Mouse (Mus musculus) G1E (cell line): ENCODE results near the gene Gnaq. TPM values are rescaled to one million over a fixed set of nuclear protein-coding genes. Genes with fewer than 3 reads are reported as not detected.

ENCODE experiments used
- ATAC-seq: 2 replicates; pipeline ENCODE4 v1.8.0; 2016; ENCODE audit warnings: mild to moderate bottlenecking; ENCODE audit not compliant: insufficient number of reproducible peaks, poor library complexity, low FRiP score, severe bottlenecking; ENCODE audit errors: extremely low read depth
- DNase-seq: peaks from one replicate; pipeline ENCODE4 v3.0.0; 2012; ENCODE audit warnings: low spot score
- H3K27me3 ChIP-seq: 2 replicates; pipeline ENCODE4 v1.6.1; 2012; ENCODE audit warnings: mild to moderate bottlenecking, low read length, inconsistent platforms; ENCODE audit not compliant: insufficient read depth
- H3K36me3 ChIP-seq: replicated peaks from 2 replicates; pipeline ENCODE3; 2012; ENCODE audit warnings: mild to moderate bottlenecking, inconsistent platforms
- H3K4me1 ChIP-seq: 2 replicates; pipeline ENCODE4 v1.6.1; 2012; ENCODE audit warnings: low read depth, low read length, inconsistent platforms, mixed read lengths; ENCODE audit not compliant: insufficient read depth
- H3K4me3 ChIP-seq: 2 replicates; pipeline ENCODE4 v1.5.1; 2012; ENCODE audit warnings: low read depth, mild to moderate bottlenecking, inconsistent platforms, low read length, moderate library complexity, mixed read lengths
- H3K9me3 ChIP-seq: replicated peaks from 2 replicates; pipeline ENCODE4 v1.6.1; 2012; ENCODE audit warnings: inconsistent platforms
- CTCF ChIP-seq: IDR thresholded peaks from 2 replicates; pipeline ENCODE4 v1.5.1; 2012; ENCODE audit warnings: low read depth, low read length, inconsistent platforms, mixed read lengths
- GATA1 ChIP-seq: IDR thresholded peaks from 2 replicates; pipeline ENCODE4 v1.6.1; 2012; ENCODE audit warnings: borderline replicate concordance, low read length, inconsistent platforms, mixed read lengths
- GATA2 ChIP-seq: IDR thresholded peaks from 2 replicates; pipeline ENCODE4 v1.6.1; 2012; ENCODE audit warnings: low read depth, low read length, inconsistent platforms, borderline replicate concordance
- POLR2AphosphoS5 ChIP-seq: IDR thresholded peaks from 2 replicates; pipeline ENCODE4 v1.6.1; 2012; ENCODE audit warnings: low read depth, low read length, inconsistent platforms; ENCODE audit not compliant: insufficient replicate concordance
- TAL1 ChIP-seq: conservative IDR thresholded peaks from 2 replicates; pipeline ENCODE4 v1.6.1; 2012; ENCODE audit warnings: low read depth, low read length, inconsistent platforms, mixed read lengths
- polyA plus RNA-seq: library from polyadenylated mRNA; stranded (reverse); fragments of >175 nt; gene quantifications from 2 replicates; pipeline ENCODE4 v1.2.3, GENCODE M21; 2012
- total RNA-seq, 2 experiments: library from RNA; stranded (forward) in 1 of 2; stranded (reverse) in 1 of 2; fragments of 200-1000 nt in 1 of 2; fragments of >200 nt in 1 of 2; fragmentation: Nextera tagmentation in 1 of 2; gene quantifications; 2 replicates each; pipeline ENCODE4 v1.2.3; 2014 to 2017

Gnaq gene
- total and polyA plus RNA-seq, 3 experiments, result 0.93 TPM; not detected in 2

DNA sequence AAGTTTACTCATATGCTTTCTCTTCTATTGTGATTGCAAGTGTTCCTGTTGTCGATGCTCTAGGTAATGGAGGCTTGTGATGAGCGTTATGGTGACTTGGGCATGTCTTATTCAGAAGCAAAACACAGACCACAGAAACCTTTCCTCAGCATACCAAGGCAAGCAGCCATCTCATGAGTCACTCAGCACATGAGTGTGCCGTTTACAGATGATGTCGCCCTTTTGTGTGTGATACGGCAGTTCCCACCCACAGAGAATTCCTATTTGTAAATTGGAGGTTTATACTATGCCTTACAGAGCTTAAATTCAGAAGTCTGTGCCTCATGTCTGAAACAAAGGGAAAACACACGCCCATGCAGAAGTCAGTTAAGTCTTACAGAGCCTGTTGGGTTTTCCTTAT, 253.9 kb downstream of the Gnaq start:
- no peaks in the 10 kb centered on the region; the same call in 1 of the 2 replicates for H3K27me3 ChIP-seq
- H3K9me3 ChIP-seq, result no peaks in the 10 kb centered on the region
- no peak for TF ChIP-seq GATA1
- TF ChIP-seq CTCF, result no peak
- TF ChIP-seq TAL1, result no peak
- TF ChIP-seq GATA2, result no peak
- TF ChIP-seq POLR2AphosphoS5, result no peak
- ATAC-seq (no peak), DNase-seq (no peak)
- H3K4me1 ChIP-seq, result peaks cover 5% of the 10 kb centered on the region
- no peaks in the 10 kb centered on the region for H3K36me3 ChIP-seq
- no peak overlapping the region for H3K4me3 ChIP-seq

DNA sequence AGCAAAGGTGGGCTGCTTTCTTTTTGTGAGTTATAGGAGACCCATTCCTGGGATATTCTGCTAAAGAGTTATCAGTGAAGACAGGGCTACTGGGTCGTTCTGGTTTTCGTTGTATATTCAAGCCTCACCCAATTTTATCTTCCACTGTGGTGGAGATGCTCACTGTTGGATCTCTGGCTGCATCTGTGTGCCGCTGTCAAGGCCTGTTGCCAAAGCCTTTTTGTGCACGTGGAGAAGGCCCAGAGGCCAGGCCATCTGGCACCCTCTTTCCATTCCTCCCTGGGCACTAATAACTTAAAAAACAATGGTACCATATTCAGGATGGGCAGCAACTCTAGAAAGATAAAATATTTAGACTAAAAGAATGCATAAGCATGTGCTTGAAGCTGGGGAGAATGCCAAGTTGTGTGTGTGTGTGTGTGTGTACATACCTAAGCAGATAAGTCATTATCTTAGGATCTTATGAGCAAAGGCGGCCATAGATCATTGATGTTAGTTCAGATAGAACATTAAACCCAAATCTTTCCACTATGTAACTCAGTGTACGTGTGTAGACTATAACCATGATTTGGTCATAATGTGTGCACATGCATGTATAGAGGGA, 257.7 kb downstream of the Gnaq start:
- no peak for DNase-seq
- Histone ChIP-seq H3K4me1 (no peaks in the 10 kb centered on the region), H3K9me3 (no peaks in the 10 kb centered on the region), H3K27me3 (peaks cover 2% of the 10 kb centered on the region), H3K36me3 (no peaks in the 10 kb centered on the region), H3K4me3 (no peak overlapping the region)
- TF ChIP-seq TAL1 (no peak), POLR2AphosphoS5 (no peak)
- ATAC-seq, result no peak

DNA sequence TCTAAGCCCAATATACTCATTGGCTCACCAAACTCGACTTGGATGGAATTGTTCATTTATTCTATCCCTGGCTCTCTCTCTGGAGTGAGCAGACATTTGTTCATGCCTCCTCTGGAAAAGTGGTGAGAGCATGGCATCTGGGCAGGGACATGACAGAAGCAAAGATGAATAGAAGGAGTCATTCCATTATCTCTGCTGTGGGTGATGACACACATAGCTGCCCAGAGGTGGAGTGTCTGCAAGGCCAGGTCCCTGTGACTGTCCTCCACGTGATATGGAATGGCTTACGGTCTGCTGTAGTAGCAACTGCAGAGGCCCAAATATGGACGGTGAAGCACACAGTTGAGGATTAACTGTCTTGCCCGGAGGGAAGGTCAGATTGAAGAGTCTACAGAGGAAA, 261.8 kb downstream of the Gnaq start:
- H3K4me3 ChIP-seq, result no peak overlapping the region
- no peaks in the 10 kb centered on the region for H3K36me3 ChIP-seq
- H3K9me3 ChIP-seq, result no peaks in the 10 kb centered on the region
- H3K27me3 ChIP-seq, result peaks cover 2% of the 10 kb centered on the region; the same call in 1 of the 2 replicates
- DNase-seq, result no peak
- no peak for ATAC-seq
- TF ChIP-seq GATA2 (no peak), GATA1 (no peak), CTCF (no peak), POLR2AphosphoS5 (no peak), TAL1 (no peak)
- H3K4me1 ChIP-seq, result no peaks in the 10 kb centered on the region

DNA sequence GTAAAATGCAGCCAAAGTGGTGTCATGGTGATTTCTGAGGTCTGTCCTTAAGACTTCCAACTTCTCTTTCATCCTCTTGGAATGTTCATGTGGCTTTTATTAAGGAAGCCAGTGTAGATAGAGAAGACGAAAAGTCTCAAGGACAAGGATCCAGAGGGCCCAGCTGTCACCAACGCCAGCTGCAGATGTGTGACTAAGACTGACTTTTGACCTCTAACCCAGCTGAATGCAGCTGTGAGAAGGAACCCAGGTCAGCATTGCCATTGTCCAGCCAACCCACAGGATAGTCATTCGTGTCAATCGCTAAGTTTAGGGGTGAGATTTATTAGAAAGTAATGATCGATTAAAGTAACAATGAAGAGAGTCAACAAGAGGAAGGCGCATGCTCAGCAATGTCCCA, 270.5 kb downstream of the Gnaq start:
- no peaks in the 10 kb centered on the region for H3K36me3 ChIP-seq
- ATAC-seq (no peak), DNase-seq (no peak)
- no peaks in the 10 kb centered on the region for H3K9me3 ChIP-seq
- H3K4me3 ChIP-seq, result no peak overlapping the region
- TF ChIP-seq GATA2 (no peak), GATA1 (no peak), POLR2AphosphoS5 (no peak), TAL1 (no peak), CTCF (no peak)
- H3K4me1 ChIP-seq, result no peaks in the 10 kb centered on the region
- H3K27me3 ChIP-seq, result no peaks in the 10 kb centered on the region

DNA sequence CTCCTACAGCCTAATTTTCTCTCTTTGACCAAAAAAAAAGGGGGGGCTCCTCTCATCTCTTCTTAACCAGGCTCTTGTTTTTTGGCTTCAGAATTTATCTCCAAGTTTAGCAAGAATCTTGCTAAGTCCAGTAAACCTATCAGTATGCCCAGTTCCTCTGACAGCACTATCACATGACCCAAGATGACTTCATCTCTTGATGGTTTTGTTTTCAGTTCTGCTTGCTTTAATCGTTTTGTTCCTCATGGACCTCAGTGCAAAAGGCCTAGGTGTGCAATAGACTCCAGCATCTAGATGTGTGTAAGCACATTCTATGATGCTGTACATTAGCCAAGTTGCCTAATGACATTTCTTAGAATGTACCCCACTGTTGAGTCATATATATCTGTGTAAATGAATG, 275.1 kb downstream of the Gnaq start:
- ATAC-seq (no peak), DNase-seq (no peak)
- H3K27me3 ChIP-seq, result no peaks in the 10 kb centered on the region
- H3K4me3 ChIP-seq, result no peak overlapping the region
- no peak for TF ChIP-seq GATA1
- no peak for TF ChIP-seq CTCF
- no peak for TF ChIP-seq GATA2
- TF ChIP-seq TAL1, result no peak
- TF ChIP-seq POLR2AphosphoS5, result no peak
- no peaks in the 10 kb centered on the region for H3K4me1 ChIP-seq
- no peaks in the 10 kb centered on the region for H3K36me3 ChIP-seq
- H3K9me3 ChIP-seq, result no peaks in the 10 kb centered on the region

DNA sequence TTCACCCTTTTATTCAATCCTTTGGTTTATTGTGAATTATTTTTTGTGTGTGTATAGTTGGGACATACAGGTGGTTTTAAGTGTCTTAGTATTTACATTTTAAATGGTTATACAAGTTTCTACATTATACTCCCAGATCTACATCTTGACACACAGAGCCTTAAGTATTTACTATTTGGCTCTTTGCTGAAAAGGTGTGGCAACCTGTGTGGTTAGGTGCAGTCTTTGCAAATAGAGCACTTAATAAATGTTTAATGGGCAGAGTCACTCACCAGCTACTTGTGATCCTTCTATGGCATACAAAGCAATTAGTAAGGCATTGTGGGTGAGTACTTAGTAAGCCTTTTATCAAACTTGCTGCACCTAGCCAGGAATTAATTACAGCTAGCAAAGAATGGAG, 278.7 kb downstream of the Gnaq start:
- H3K4me3 ChIP-seq, result no peak overlapping the region
- no peaks in the 10 kb centered on the region for H3K27me3 ChIP-seq
- TF ChIP-seq GATA1, result no peak
- no peak for TF ChIP-seq CTCF
- TF ChIP-seq POLR2AphosphoS5, result no peak
- TF ChIP-seq TAL1, result no peak
- TF ChIP-seq GATA2, result no peak
- H3K36me3 ChIP-seq, result no peaks in the 10 kb centered on the region
- no peaks in the 10 kb centered on the region for H3K9me3 ChIP-seq
- DNase-seq (no peak), ATAC-seq (no peak)
- no peaks in the 10 kb centered on the region for H3K4me1 ChIP-seq

DNA sequence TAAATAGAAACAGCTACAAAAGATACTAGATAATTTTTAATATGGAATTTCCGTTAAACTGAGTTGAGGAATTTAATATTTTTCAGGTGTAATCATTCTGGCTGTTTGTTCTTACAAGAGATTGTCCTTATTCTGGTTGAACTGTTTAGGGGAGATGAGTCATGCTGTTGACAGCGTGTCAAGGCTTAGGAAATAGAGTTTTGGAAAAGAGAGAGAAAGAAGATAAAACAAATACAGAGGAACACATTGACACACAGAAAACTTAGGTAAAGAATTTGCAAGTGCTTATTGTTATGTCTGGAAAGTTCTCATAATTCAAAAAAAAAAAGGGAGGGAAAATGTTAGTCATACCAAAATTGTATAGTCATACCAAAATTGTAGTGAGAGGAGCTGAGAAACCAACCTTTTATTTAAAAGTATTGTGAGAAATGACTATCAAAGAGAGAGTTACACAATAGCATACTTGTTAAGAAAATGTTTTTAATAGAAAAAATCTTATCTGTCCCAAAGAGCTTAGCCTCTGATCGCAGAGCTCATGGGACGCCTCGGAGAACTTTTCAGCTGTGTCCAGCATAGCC, 285.5 kb downstream of the Gnaq start:
- no peak for DNase-seq
- no peaks in the 10 kb centered on the region for H3K4me1 ChIP-seq

More for the DNA sequence above, 285.5 kb downstream of the Gnaq start:
- H3K9me3 ChIP-seq, result no peaks in the 10 kb centered on the region
- TF ChIP-seq CTCF (no peak), GATA2 (no peak), POLR2AphosphoS5 (no peak), GATA1 (no peak), TAL1 (no peak)
- no peak overlapping the region for H3K4me3 ChIP-seq
- no peaks in the 10 kb centered on the region for H3K36me3 ChIP-seq
- H3K27me3 ChIP-seq, result no peaks in the 10 kb centered on the region
- no peak for ATAC-seq
